Mouse (Mus musculus): ENCODE results near the gene Galnt7. TPM values are rescaled to one million over a fixed set of nuclear protein-coding genes. Genes with fewer than 3 reads are reported as not detected.

Galnt7 gene
- 3.0 and 3.6 TPM in 2 replicates for polyA plus RNA-seq (2012; rRNA removed)

DNA sequence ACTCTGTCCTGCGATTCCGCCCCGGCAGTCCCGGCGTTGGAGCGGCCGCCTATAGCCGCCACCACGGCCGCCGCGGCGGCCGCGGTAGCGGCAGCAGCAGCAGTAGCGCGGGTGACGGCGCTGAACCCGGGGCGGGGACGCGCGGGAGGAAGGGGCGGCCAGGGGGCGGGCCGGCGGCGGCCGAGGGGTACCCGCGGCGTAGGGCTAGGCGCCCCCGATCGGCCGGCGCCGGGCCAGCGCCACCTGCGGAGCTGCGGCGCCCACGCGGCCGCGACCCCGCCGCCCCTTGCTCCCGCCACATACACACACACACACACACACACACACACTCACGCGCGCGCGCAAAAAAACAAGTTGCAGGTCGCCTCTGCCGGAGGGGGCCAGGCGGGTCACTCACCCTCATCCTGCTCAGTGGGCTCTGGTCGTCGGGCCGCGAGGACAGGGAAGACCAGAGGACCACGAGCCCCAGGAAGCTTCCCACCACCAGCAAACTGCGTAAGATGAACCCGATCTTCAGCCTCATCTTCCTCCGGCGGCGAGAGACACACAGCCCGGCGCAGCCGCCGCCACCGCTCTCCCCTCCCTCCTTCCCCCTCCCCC, at the start of gene Galnt7:
TSS of gene Galnt7 (minus strand) at position 577 of the 600 bp plus-strand sequence.

DNA sequence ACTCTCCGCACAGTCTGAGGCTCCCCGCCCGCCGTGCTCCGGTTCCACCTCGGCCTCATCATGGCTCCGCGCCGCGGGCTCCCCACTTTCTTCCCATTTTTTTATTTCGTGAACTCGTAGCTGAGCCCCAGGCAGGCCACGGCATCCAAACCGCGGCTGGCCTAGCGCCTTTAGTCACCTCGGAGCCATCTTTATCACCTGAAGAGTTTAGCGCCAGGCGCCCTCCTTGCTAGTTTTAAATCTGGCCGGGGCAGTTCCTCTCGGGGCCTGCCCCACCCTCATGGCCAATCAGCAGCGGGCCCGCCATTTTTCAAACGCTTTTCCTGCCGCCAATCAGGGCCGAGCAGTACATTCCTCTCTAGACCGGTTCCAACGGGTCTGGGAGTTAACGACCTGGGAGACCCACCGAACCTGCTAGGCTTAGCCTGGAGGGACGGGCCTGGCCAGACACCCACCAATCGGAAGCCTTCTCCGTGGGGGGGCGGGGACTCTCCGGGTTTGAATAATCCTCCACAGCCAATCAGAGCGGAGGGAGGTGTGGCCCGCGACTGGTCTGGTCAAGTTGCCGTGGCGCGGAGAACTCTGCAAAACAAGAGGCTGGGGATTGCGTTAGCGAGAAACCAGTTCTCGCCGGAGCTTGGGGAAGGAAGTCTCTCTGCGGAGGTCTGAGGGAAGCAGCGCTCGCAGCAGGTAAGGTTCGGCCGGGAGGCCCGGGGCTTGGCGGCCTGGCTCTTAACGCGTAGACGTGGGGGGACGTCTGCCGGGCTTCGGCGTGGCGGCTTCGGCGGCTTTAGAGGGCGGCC, 141.3 kb downstream of the Galnt7 start, which contains the start of gene Hmgb2:
TSS of gene Hmgb2 (plus strand) at position 592 of the 803 bp plus-strand sequence.

DNA sequence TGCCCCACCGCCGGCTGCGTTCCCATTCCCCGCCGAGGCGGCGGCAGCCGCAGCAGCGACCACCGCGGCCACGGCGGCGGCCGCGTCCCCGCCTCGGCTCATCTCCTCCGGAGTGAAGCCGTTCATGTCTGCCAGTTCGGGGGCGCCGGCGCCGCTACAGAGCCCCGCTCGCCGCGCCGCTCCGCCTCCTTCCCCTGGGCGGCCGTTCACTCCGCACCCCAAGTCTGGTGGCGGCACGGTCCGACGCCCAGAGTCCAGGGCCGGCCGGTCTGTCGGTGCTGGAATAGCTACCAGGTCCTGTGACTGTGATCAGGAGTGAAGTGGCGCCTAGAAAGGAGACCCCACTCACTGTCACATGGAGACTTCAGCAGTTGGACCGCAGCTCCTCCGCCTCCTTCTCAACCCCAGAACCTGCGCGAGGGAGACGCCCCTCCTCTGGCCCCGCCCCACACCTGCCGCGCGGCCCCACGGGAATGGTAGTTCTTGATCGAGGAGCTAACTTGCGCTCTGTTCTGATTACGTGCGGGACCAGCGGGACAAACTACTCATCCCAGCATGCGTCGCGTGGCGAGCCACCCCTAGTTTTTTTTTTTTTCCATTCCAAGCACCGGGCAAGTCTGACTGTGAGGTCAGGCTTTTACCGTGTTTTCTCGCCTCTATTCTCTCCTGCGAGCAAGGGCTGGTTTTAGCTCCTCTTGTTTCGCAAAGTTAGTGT, 165.2 kb downstream of the Galnt7 start, which contains the start of gene Sap30:
TSS of gene Sap30 (minus strand) at position 420 of the 715 bp plus-strand sequence.

Other genes starting within 250 kb of the Galnt7 start
- gene Scrg1, start 197.1 kb downstream of the Galnt7 start, polyA plus RNA-seq (2012; rRNA removed): not detected in 2 replicates
- 21.1 and 26.4 TPM in 2 replicates for gene Sap30, start 165.2 kb downstream of the Galnt7 start, polyA plus RNA-seq (2012; rRNA removed)
- gene Hmgb2, start 141.1 kb downstream of the Galnt7 start, polyA plus RNA-seq (2012; rRNA removed): 5.5 and 6.0 TPM in 2 replicates

Measured in ovary, adult 2 months (tissue).